ENCODE assay signal across 9 mouse cellular contexts in the genomic region with DNA sequence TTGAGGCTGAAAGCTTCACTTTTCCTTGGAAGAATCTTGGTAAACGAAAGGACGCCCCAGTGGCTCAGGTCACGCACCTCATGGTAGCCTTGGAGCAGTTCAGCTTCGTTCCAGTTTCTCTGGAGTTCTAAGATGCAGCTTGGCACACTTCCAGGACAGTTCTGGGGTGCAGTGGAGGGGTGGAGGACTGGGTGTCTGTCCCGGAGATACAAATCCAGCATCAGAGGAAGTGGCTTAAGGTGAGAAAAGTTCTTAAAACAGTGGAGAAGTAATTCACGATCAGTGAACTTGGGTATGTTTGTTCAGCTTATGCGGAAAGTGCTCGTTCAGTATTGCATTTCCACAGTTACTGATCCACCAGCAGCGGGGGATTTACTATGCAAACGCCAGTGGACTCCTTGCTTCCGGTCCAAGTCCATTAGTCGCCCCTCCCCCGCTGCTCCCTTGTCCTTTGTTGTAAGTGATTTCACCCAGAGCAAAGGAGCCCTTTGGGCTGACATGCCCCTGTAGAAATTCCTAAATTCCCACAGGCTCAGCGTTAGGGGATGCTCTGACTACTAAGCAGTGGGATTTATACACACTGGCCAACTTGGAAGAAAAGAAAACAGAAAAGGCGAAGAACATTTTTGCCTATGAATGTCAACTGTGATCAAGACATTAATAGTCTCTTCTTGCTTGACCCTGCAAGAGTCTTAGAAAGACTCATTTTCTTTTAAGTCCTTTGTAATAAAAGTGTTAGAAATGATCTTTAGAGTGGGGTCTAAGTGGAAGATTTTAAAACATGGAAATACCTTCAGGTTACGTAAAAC.
DNase-seq lines count a peak whose midpoint lies in the region; ATAC-seq and TF ChIP-seq lines count a peak whose summit lies in the region.
"Had no signal": no experiment of that assay in that cellular context is flagged by ENCODE, and none has a peak within 500 bp of the region (broad histone marks: within the 10 kb centered on the region; RNA-seq: fewer than 3 reads in every experiment).

No protein-coding gene starts in this region.

- peak overlapping the region; percentile 84 for H3K4me2 ChIP-seq in embryonic facial prominence, embryonic 12.5 days (replicated peaks)
- H3K4me2 ChIP-seq in heart, embryonic 15.5 days, result peak overlapping the region; percentile 82
- H3K4me2 ChIP-seq in kidney, postnatal 0 days (ENCODE audit: low read length), result peak overlapping the region; percentile 71
- peak overlapping the region; percentile 84 for H3K4me2 ChIP-seq in neural tube, embryonic 11.5 days (ENCODE audit: low read depth)

- peak overlapping the region; percentile 25 for H3K9ac ChIP-seq in embryonic facial prominence, embryonic 12.5 days
- peak overlapping the region; percentile 49 for H3K9ac ChIP-seq in heart, embryonic 15.5 days
- H3K9ac ChIP-seq in kidney, postnatal 0 days (ENCODE audit: low read depth, low read length), result peak overlapping the region; percentile 36
- H3K9ac ChIP-seq in neural tube, embryonic 11.5 days (ENCODE audit: low read length), result peak overlapping the region; percentile 59

- H3K27ac ChIP-seq in embryonic facial prominence, embryonic 12.5 days, result no peak overlapping the region
- peak overlapping the region; percentile 33; the same call in 1 of the 2 replicates for H3K27ac ChIP-seq in heart, embryonic 15.5 days
- peak overlapping the region; percentile 51; the same call in 1 of the 2 replicates for H3K27ac ChIP-seq in kidney, postnatal 0 days
- no peak overlapping the region for H3K27ac ChIP-seq in neural tube, embryonic 11.5 days (ENCODE audit: low read depth, low read length)
- H3K27ac ChIP-seq: macrophage had no signal

- H3K4me1 ChIP-seq in erythroblast, embryonic 14.5 days (ENCODE audit: control insufficient read depth), result peaks cover 2% of the 10 kb centered on the region
- H3K4me1 ChIP-seq in embryonic facial prominence, embryonic 12.5 days, result peaks cover 5% of the 10 kb centered on the region; the same call in 1 of the 2 replicates
- peaks cover 10% of the 10 kb centered on the region; the same call in 1 of the 2 replicates for H3K4me1 ChIP-seq in heart, embryonic 15.5 days (replicated peaks)
- no peaks in the 10 kb centered on the region for H3K4me1 ChIP-seq in kidney, postnatal 0 days (replicated peaks; ENCODE audit: insufficient read depth, low read length)
- peaks cover 3% of the 10 kb centered on the region for H3K4me1 ChIP-seq in neural tube, embryonic 11.5 days (ENCODE audit: control insufficient read depth, insufficient read depth, low read length)

- 0 out of 2 replicates have a peak, but pooled peaks cover 6% of the 10 kb centered on the region for H3K27me3 ChIP-seq in erythroblast, embryonic 14.5 days (ENCODE audit: control insufficient read depth)
- no peaks in the 10 kb centered on the region for H3K27me3 ChIP-seq in embryonic facial prominence, embryonic 12.5 days
- no peaks in the 10 kb centered on the region for H3K27me3 ChIP-seq in heart, embryonic 15.5 days
- H3K27me3 ChIP-seq in kidney, postnatal 0 days (ENCODE audit: insufficient read depth, low read length), result no peaks in the 10 kb centered on the region
- no peaks in the 10 kb centered on the region for H3K27me3 ChIP-seq in neural tube, embryonic 11.5 days (ENCODE audit: control insufficient read depth, insufficient read depth, low read length)

- no peak for ATAC-seq in erythroblast, adult 5-6 weeks (replicated peaks; ENCODE audit: low FRiP score, poor library complexity, severe bottlenecking)
- ATAC-seq in embryonic facial prominence, embryonic 12.5 days (ENCODE audit: insufficient number of reproducible peaks, insufficient read depth, low FRiP score, low TSS enrichment), result peak; percentile 73; the same call in 1 of the 2 replicates
- ATAC-seq in heart, embryonic 15.5 days (replicated peaks; ENCODE audit: insufficient number of reproducible peaks, insufficient read depth, low FRiP score, low read depth), result no peak
- ATAC-seq in kidney, postnatal 0 days (replicated peaks; ENCODE audit: low FRiP score, low read depth), result peak; percentile 86
- peak; percentile 79 for ATAC-seq in neural tube, embryonic 11.5 days (ENCODE audit: insufficient read depth, low FRiP score, low TSS enrichment)
- no peak for ATAC-seq in megakaryocyte progenitor cell, adult 5-6 weeks (replicated peaks; ENCODE audit: poor library complexity)

- no peaks in the 10 kb centered on the region for H3K9me3 ChIP-seq in erythroblast, embryonic 14.5 days (ENCODE audit: control insufficient read depth, low read length)
- H3K9me3 ChIP-seq in embryonic facial prominence, embryonic 12.5 days, result no peaks in the 10 kb centered on the region
- H3K9me3 ChIP-seq in heart, embryonic 15.5 days (replicated peaks), result no peaks in the 10 kb centered on the region
- H3K9me3 ChIP-seq in kidney, postnatal 0 days (replicated peaks; ENCODE audit: low read length), result no peaks in the 10 kb centered on the region
- H3K9me3 ChIP-seq in neural tube, embryonic 11.5 days (ENCODE audit: control insufficient read depth, low read length), result no peaks in the 10 kb centered on the region

- H3K4me3 ChIP-seq in erythroblast, embryonic 14.5 days (replicated peaks), result peak overlapping the region; percentile 24
- peak overlapping the region; percentile 35 for H3K4me3 ChIP-seq in embryonic facial prominence, embryonic 12.5 days
- peak overlapping the region; percentile 57 for H3K4me3 ChIP-seq in heart, embryonic 15.5 days
- H3K4me3 ChIP-seq in kidney, postnatal 0 days (replicated peaks; ENCODE audit: low read depth, low read length), result peak overlapping the region; percentile 36
- peak overlapping the region; percentile 43 for H3K4me3 ChIP-seq in neural tube, embryonic 11.5 days (ENCODE audit: low read depth, low read length)

- no peak for TF ChIP-seq CTCF in kidney, postnatal 0 days (IDR thresholded peaks at IDR 0.05; ENCODE audit: low read depth)

- H3K36me3 ChIP-seq in erythroblast, embryonic 14.5 days (ENCODE audit: control insufficient read depth), result no peaks in the 10 kb centered on the region
- H3K36me3 ChIP-seq in embryonic facial prominence, embryonic 12.5 days, result no peaks in the 10 kb centered on the region
- no peaks in the 10 kb centered on the region for H3K36me3 ChIP-seq in heart, embryonic 15.5 days
- H3K36me3 ChIP-seq in kidney, postnatal 0 days (ENCODE audit: insufficient read depth, low read length), result no peaks in the 10 kb centered on the region
- H3K36me3 ChIP-seq in neural tube, embryonic 11.5 days (ENCODE audit: control insufficient read depth, insufficient read depth, low read length), result no peaks in the 10 kb centered on the region

- peak; percentile 74 for DNase-seq in kidney, postnatal 0 days (ENCODE audit: low spot score)
- peak; percentile 40 for DNase-seq in liver
- DNase-seq in neural tube, embryonic 11.5 days (ENCODE audit: low spot score), result peak; percentile 81

- 11% methylated on average over 16 of the region's 16 CpGs for WGBS in embryonic facial prominence, embryonic 12.5 days
- 12% methylated on average over 16 of the region's 16 CpGs for WGBS in heart, embryonic 15.5 days
- 10% methylated on average over 16 of the region's 16 CpGs for WGBS in kidney, postnatal 0 days
- WGBS in neural tube, embryonic 11.5 days, result 8% methylated on average over 16 of the region's 16 CpGs

Comparison
In these comparisons a context has a peak if more than half of its experiments do, and no peak if none do; other contexts are left out.
1. ATAC-seq: peak in embryonic facial prominence, embryonic 12.5 days (single experiment), kidney, postnatal 0 days (single experiment) and neural tube, embryonic 11.5 days (single experiment); none in erythroblast, adult 5-6 weeks (single experiment), heart, embryonic 15.5 days (single experiment) and megakaryocyte progenitor cell, adult 5-6 weeks (single experiment).
2. H3K27ac ChIP-seq: peak in heart, embryonic 15.5 days (single experiment) and kidney, postnatal 0 days (single experiment); none in embryonic facial prominence, embryonic 12.5 days (single experiment) and neural tube, embryonic 11.5 days (single experiment).
3. Peak in every context shown above with its lines, with median percentiles within 50 percentile points of each other: H3K4me3 ChIP-seq, H3K4me2 ChIP-seq, H3K9ac ChIP-seq and DNase-seq.